Mouse (Mus musculus) liver, embryonic 14.5 days (tissue): ENCODE data around the gene Bnc2.

Experiments used
- CTCF ChIP-seq: IDR thresholded peaks from 2 replicates; pipeline ENCODE4 v1.5.1; 2016; ENCODE audit warnings: antibody characterized with exemption, low read depth, control low read depth
- EP300 ChIP-seq: IDR thresholded peaks from 2 replicates; pipeline ENCODE4 v1.6.1; 2016; ENCODE audit warnings: antibody characterized with exemption, low read depth

DNA sequence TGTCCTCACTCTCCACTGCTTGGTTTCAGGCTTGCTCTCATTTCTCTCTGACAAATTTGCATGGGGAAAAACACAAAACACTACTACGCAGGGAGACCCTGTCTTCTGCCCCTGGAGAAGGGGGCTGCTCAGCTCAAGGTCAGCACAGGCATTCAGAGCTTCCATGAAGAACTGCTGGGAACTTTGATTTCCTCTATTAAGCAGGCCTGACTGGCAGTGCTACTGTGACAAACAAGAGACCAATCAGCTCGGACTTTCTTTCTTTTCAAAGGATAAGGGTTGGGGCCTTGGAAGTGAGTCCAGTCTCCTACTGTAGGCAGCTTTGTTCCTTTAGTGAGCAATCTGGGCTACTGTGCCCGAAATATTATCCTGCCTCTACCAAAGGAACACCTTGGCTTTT lies 400.9 kb downstream of the Bnc2 start:
- TF ChIP-seq CTCF, result no peak
- TF ChIP-seq EP300, result no peak
